Mouse (Mus musculus) olfactory bulb, adult 2 months (tissue): ENCODE measurements around the gene Ciapin1. TPM values are rescaled to one million over a fixed set of nuclear protein-coding genes. Genes with fewer than 3 reads are reported as not detected.
"Not testable (repeated sequence)": the region's sequence is repeated elsewhere in the genome, so short reads cannot be mapped to it uniquely, and the experiment has no call there.

Source experiments
- H3K27ac ChIP-seq: fragments of 200-500 bp; 2 replicates; pipeline ENCODE4 v1.5.1; 2012; ENCODE audit warnings: low read depth, low read length; ENCODE audit not compliant: insufficient read depth
- H3K4me1 ChIP-seq: fragments of 200-500 bp; 2 replicates; pipeline ENCODE4 v1.6.1; 2012; ENCODE audit warnings: low read length; ENCODE audit not compliant: control insufficient read depth, insufficient read depth
- H3K4me3 ChIP-seq: fragments of 200-500 bp; 2 replicates; pipeline ENCODE4 v1.5.1; 2012; ENCODE audit warnings: mild to moderate bottlenecking, low read depth, low read length, moderate library complexity; ENCODE audit not compliant: insufficient read depth
- CTCF ChIP-seq: fragments of 200-500 bp; IDR thresholded peaks from 2 replicates; pipeline ENCODE4 v1.5.1; 2012; ENCODE audit warnings: low read depth, mild to moderate bottlenecking, low read length, moderate library complexity; ENCODE audit not compliant: insufficient read depth
- POLR2A ChIP-seq: fragments of 200-500 bp; IDR thresholded peaks from 2 replicates; pipeline ENCODE4 v1.6.1; 2012; ENCODE audit warnings: mild to moderate bottlenecking, low read depth, low read length, moderate library complexity; ENCODE audit not compliant: insufficient read depth
- WGBS: fragments of 180-500 bp; shearing (Covaris S2); methylation state at CpG from one replicate; pipeline ENCODE4 v1.1.7; 2018; 5-methylcytosine and 5-hydroxymethylcytosine counted together
- polyA plus RNA-seq: library from polyadenylated mRNA; stranded (reverse); fragments of >200 nt; gene quantifications from 2 replicates; pipeline ENCODE4 v1.2.4, GENCODE M21; 2012; ENCODE audit warnings: low replicate concordance; ENCODE audit not compliant: missing spikeins, insufficient read depth, insufficient read length

Ciapin1 gene
- polyA plus RNA-seq, 1 experiment, result not detected

GRCm38 (mm10) chr8:94861352-94861910, 23.3 kb upstream of the Ciapin1 start:
- TF ChIP-seq POLR2A (no peak), CTCF (no peak)
- WGBS, result 70% methylated on average over 8 of the region's 8 CpGs
- Histone ChIP-seq H3K27ac (no peak overlapping the region), H3K4me1 (peaks cover 19% of the 10 kb centered on the region), H3K4me3 (no peak overlapping the region)

GRCm38 (mm10) chr8:94857346-94858173, 19.4 kb upstream of the Ciapin1 start, which contains the start of gene Polr2c:
TSS of gene Polr2c (plus strand) at chr8:94857450.
- TF ChIP-seq POLR2A (peak; percentile 75), CTCF (peak; percentile 73)
- under 1% methylated on average over 68 of the region's 68 CpGs for WGBS
- Histone ChIP-seq H3K27ac (peak within 1 kb of the TSS; percentile 1; the same call in 1 of the 2 replicates), H3K4me3 (peak within 1 kb of the TSS; percentile 81), H3K4me1 (peaks cover 9% of the 10 kb centered on the region)

- 26% methylated on average over 5 of the region's 5 CpGs for WGBS
- no peak overlapping the region for H3K27ac ChIP-seq
Measured at GRCm38 (mm10) chr8:94857011-94857345, 18.8 kb upstream of the Ciapin1 start.

GRCm38 (mm10) chr8:94854761-94855160, 16.6 kb upstream of the Ciapin1 start:
- not testable (repeated sequence) for H3K4me1 ChIP-seq, H3K4me3 ChIP-seq, H3K27ac ChIP-seq
- WGBS, result 91% methylated on average over 11 of the region's 11 CpGs

More at GRCm38 (mm10) chr8:94857011-94857345, 18.8 kb upstream of the Ciapin1 start:
- Histone ChIP-seq H3K4me1 (peaks cover 9% of the 10 kb centered on the region), H3K4me3 (no peak overlapping the region)
- TF ChIP-seq CTCF (no peak), POLR2A (no peak)

GRCm38 (mm10) chr8:94850049-94850448, 11.9 kb upstream of the Ciapin1 start:
- WGBS, result 93% methylated on average over 5 of the region's 5 CpGs
- no peak overlapping the region for H3K4me3 ChIP-seq
- TF ChIP-seq CTCF (no peak), POLR2A (no peak)

DNA sequence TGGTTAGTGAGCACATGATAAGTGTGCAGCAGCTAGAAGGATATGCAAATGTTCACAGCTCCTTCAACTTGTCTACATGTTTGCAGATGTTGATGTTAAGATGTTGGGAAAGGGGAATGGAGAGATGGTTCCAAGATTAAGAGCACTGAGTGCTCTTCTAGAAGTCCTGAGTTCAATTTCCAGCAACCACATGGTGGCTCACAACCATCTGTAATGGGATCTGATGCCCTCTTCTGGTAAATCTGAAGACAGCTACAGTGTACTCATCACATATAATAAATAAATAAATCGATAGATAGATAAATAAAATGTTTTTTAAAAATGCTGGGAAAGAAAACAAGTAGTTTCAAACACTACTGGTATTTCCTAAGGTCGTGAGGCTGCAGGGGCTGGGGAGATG, 3.0 kb upstream of the Ciapin1 start:
- peaks cover 6% of the 10 kb centered on the region; the same call in 1 of the 2 replicates for H3K4me1 ChIP-seq
- H3K27ac ChIP-seq, result no peak overlapping the region
- H3K4me3 ChIP-seq, result no peak overlapping the region
- TF ChIP-seq POLR2A, result no peak
- no peak for TF ChIP-seq CTCF
- WGBS, result 56% methylated on average over 2 of the region's 2 CpGs

More at GRCm38 (mm10) chr8:94850049-94850448, 11.9 kb upstream of the Ciapin1 start:
- Histone ChIP-seq H3K27ac (no peak overlapping the region), H3K4me1 (no peaks in the 10 kb centered on the region)

- no peak for TF ChIP-seq CTCF
- TF ChIP-seq POLR2A, result no peak
- H3K4me3 ChIP-seq, result peak overlapping the region; percentile 98
- H3K27ac ChIP-seq, result peak overlapping the region; percentile 98
- peaks cover 13% of the 10 kb centered on the region; the same call in 1 of the 2 replicates for H3K4me1 ChIP-seq
- under 1% methylated on average over 24 of the region's 24 CpGs for WGBS
Measured at GRCm38 (mm10) chr8:94838600-94838999, 442 bp upstream of the Ciapin1 start.

DNA sequence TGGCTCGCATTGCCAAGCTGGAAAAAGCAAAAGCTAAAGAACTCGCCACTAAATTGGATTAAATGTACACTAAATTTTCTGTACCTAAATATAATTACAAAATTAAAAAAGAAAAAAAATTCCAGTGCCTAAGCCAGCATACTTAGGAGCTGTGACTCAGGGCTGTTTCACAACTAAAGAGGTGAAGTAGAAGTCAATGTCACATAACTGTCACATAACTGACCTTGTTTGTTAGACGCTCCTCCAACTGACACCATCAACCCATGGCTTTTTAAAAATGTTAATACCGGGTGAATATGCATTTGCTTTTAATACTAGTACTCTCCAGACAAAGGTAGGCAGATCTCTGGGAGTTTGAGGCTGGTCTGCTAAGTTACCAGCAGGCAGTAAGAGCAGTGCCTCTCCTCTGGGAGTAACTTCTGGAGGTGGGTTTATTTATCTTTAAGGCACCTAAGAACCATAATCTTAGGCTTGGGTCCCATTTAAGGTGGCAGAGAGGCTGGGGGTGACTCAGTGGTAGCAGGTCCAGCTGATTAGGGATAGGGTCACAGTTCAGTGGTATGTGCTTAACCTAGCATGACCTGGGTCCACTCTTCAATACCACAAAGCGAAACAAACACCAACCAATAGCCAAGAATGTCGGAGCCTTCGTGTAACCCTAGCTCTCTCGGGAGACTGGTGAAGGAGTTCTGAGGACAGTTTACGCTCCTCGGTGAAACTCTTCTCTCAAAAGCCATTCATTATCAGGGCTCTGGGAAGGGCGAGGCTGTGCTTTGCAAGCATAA, 1.5 kb downstream of the Ciapin1 start:
- Histone ChIP-seq H3K27ac (no peak overlapping the region), H3K4me3 (0 out of 2 replicates have a peak overlapping the region, but pooled peaks have one; percentile 15), H3K4me1 (peaks cover 10% of the 10 kb centered on the region; the same call in 1 of the 2 replicates)
- 75% methylated on average over 11 of the region's 11 CpGs for WGBS
- TF ChIP-seq POLR2A, result no peak
- TF ChIP-seq CTCF, result no peak

GRCm38 (mm10) chr8:94835751-94836150, 2.4 kb downstream of the Ciapin1 start:
- H3K4me1 ChIP-seq, result peaks cover 10% of the 10 kb centered on the region; the same call in 1 of the 2 replicates
- H3K4me3 ChIP-seq, H3K27ac ChIP-seq: not testable (repeated sequence)
- WGBS, result 81% methylated on average over 13 of the region's 13 CpGs

DNA sequence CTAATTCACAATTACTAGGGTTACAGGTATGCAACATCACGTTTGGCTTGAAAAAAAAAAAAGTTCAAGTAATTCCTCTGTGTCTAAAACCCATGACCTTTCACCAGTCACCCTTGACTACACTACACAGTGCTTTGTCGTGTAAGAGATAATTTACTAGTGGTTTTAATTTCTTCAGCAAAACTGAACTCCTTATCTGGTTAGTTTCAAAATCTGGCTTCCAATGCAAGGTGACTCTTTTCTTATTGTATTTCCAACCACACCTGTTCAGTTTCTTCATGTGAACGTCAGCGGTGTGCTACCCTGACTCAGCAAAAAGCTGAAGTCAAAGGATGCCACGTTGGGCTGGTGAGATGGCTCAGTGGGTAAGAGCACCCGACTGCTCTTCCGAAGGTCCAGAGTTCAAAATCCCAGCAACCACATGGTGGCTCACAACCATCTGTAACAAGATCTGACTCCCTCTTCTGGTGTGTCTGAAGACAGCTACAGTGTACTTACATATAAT, 4.2 kb downstream of the Ciapin1 start:
- peaks cover 10% of the 10 kb centered on the region; the same call in 1 of the 2 replicates for H3K4me1 ChIP-seq
- 79% methylated on average over 7 of the region's 7 CpGs for WGBS
- not testable (repeated sequence) for H3K4me3 ChIP-seq, H3K27ac ChIP-seq
